Mouse (Mus musculus) hindbrain, postnatal 0 days (tissue): Measurements from ENCODE around the gene Myo1a. TPM values are rescaled to one million over a fixed set of nuclear protein-coding genes. Genes with fewer than 3 reads are reported as not detected.
A peak's percentile ranks its signal among the peaks of the same experiment; 100 is the strongest.

Experiments
- ATAC-seq: fragments of 200-750 bp; cut with Nextera tagmentation; 2 replicates; pipeline ENCODE4 v1.8.0; 2017; ENCODE audit warnings: mild to moderate bottlenecking, moderate TSS enrichment, moderate library complexity
- DNase-seq: peaks from one replicate; pipeline ENCODE4 v3.0.0-alpha.2; 2015; ENCODE audit warnings: low spot score
- H3K27ac ChIP-seq: fragments of 300-500 bp; sonication (generic); 2 replicates; pipeline ENCODE4 v1.5.1; 2014; ENCODE audit warnings: mild to moderate bottlenecking
- H3K27me3 ChIP-seq: fragments of 300-500 bp; sonication (generic); 2 replicates; pipeline ENCODE4 v1.6.1; 2014; ENCODE audit warnings: low read length, mixed read lengths; ENCODE audit not compliant: insufficient read depth
- H3K36me3 ChIP-seq: fragments of 300-500 bp; sonication (generic); 2 replicates; pipeline ENCODE4 v1.6.1; 2014; ENCODE audit warnings: low read length, mixed read lengths; ENCODE audit not compliant: insufficient read depth
- H3K4me1 ChIP-seq: fragments of 300-500 bp; sonication (generic); 2 replicates; pipeline ENCODE4 v1.6.1; 2014; ENCODE audit warnings: antibody characterized with exemption, low read length, mixed read lengths; ENCODE audit not compliant: insufficient read depth
- H3K4me2 ChIP-seq: fragments of 300-500 bp; sonication (generic); 2 replicates; pipeline ENCODE4 v1.6.1; 2014; ENCODE audit warnings: low read depth, mild to moderate bottlenecking, low read length, moderate library complexity, mixed read lengths
- H3K4me3 ChIP-seq: fragments of 300-500 bp; sonication (generic); 2 replicates; pipeline ENCODE4 v1.5.1; 2014; ENCODE audit warnings: low read length
- H3K9ac ChIP-seq: fragments of 300-500 bp; sonication (generic); replicated peaks from 2 replicates; pipeline ENCODE4 v1.6.1; 2014; ENCODE audit warnings: mild to moderate bottlenecking, low read length, moderate library complexity, mixed read lengths
- H3K9me3 ChIP-seq: fragments of 300-500 bp; sonication (generic); 2 replicates; pipeline ENCODE4 v1.6.1; 2016; ENCODE audit warnings: low read length, mixed read lengths
- CTCF ChIP-seq: IDR thresholded peaks from 2 replicates; pipeline ENCODE4 v1.5.1; 2016; ENCODE audit warnings: antibody characterized with exemption, control low read depth, low read depth
- WGBS: fragments of 180-500 bp; shearing (Covaris S2); extraction: QIAGEN DNeasy Blood & Tissue Kit; methylation state at CpG from one replicate; pipeline ENCODE4 v1.1.7; 2014; 5-methylcytosine and 5-hydroxymethylcytosine counted together
- polyA plus RNA-seq: library from polyadenylated mRNA; unstranded; fragments of >200 nt; fragmentation: Nextera tagmentation; extraction: Ambion mirVana; gene quantifications from 2 replicates; pipeline ENCODE4 v1.2.1, GENCODE M21; 2015
- total RNA-seq: library from RNA; depleted of rRNA; stranded (reverse); fragments of >200 nt; gene quantifications from 2 replicates; pipeline ENCODE4 v1.2.3, GENCODE M21; 2014

The Myo1a gene
- total and polyA plus RNA-seq, 2 experiments from 2014 or later = 0.21 to 0.53 TPM

GRCm38 (mm10) chr10:127736916-127737315 is 31.9 kb downstream of the Myo1a start:
- Histone ChIP-seq H3K4me2 (no peak overlapping the region), H3K9me3 (no peaks in the 10 kb centered on the region), H3K27ac (no peak overlapping the region), H3K9ac (no peak overlapping the region), H3K4me1 (0 out of 2 replicates have a peak, but pooled peaks cover 6% of the 10 kb centered on the region), H3K27me3 (no peaks in the 10 kb centered on the region), H3K36me3 (peaks cover 4% of the 10 kb centered on the region; the same call in 1 of the 2 replicates), H3K4me3 (no peak overlapping the region)
- WGBS = 77% methylated on average over 4 of the region's 4 CpGs
- no peak for TF ChIP-seq CTCF
- DNase-seq (no peak), ATAC-seq (no peak)

- 21% methylated on average over 2 of the region's 2 CpGs for WGBS
- 0 out of 2 replicates have a peak, but pooled peaks cover 6% of the 10 kb centered on the region for H3K4me1 ChIP-seq
- ATAC-seq = no peak
- H3K4me3 ChIP-seq = no peak overlapping the region
- no peak for TF ChIP-seq CTCF
- H3K9me3 ChIP-seq = no peaks in the 10 kb centered on the region
- no peak overlapping the region for H3K9ac ChIP-seq
- DNase-seq = no peak
- H3K4me2 ChIP-seq = no peak overlapping the region
- H3K36me3 ChIP-seq = peaks cover 10% of the 10 kb centered on the region
- no peaks in the 10 kb centered on the region for H3K27me3 ChIP-seq
- no peak overlapping the region for H3K27ac ChIP-seq
Measured at GRCm38 (mm10) chr10:127737552-127737951, 32.6 kb downstream of the Myo1a start.

- H3K27me3 ChIP-seq = no peaks in the 10 kb centered on the region
- TF ChIP-seq CTCF = peak; percentile 74
- ATAC-seq (no peak), DNase-seq (peak; percentile 57)
- H3K9ac ChIP-seq = no peak overlapping the region
- no peaks in the 10 kb centered on the region for H3K9me3 ChIP-seq
- H3K27ac ChIP-seq = no peak overlapping the region
- H3K4me2 ChIP-seq = peak overlapping the region; percentile 65; the same call in 1 of the 2 replicates
- 0 out of 2 replicates have a peak, but pooled peaks cover 6% of the 10 kb centered on the region for H3K4me1 ChIP-seq
- no peak overlapping the region for H3K4me3 ChIP-seq
- peaks cover 18% of the 10 kb centered on the region for H3K36me3 ChIP-seq
- WGBS = 50% methylated on average over 13 of the region's 13 CpGs
Measured at GRCm38 (mm10) chr10:127738151-127738882, 33.3 kb downstream of the Myo1a start.

GRCm38 (mm10) chr10:127739083-127739660 is 34.2 kb downstream of the Myo1a start, which contains the start of gene Zbtb39:
TSS of gene Zbtb39 (plus strand) at chr10:127739538.
- Histone ChIP-seq H3K4me3 (peak within 1 kb of the TSS; percentile 76), H3K4me1 (0 out of 2 replicates have a peak, but pooled peaks cover 6% of the 10 kb centered on the region), H3K9ac (peak within 1 kb of the TSS; percentile 89), H3K36me3 (peaks cover 26% of the 10 kb centered on the region), H3K27me3 (no peaks in the 10 kb centered on the region), H3K27ac (peak within 1 kb of the TSS; percentile 75), H3K4me2 (peak within 1 kb of the TSS; percentile 65), H3K9me3 (no peaks in the 10 kb centered on the region)
- WGBS = under 1% methylated on average over 50 of the region's 61 CpGs
- DNase-seq (peak; percentile 89), ATAC-seq (peak; percentile 82)
- peak; percentile 36; the same call in 1 of the 2 replicates for TF ChIP-seq CTCF

- Histone ChIP-seq H3K4me1 (0 out of 2 replicates have a peak, but pooled peaks cover 6% of the 10 kb centered on the region), H3K9me3 (no peaks in the 10 kb centered on the region), H3K27ac (peak overlapping the region; percentile 75), H3K36me3 (peaks cover 31% of the 10 kb centered on the region), H3K9ac (peak overlapping the region; percentile 89), H3K4me3 (peak overlapping the region; percentile 76), H3K27me3 (no peaks in the 10 kb centered on the region), H3K4me2 (peak overlapping the region; percentile 65)
- DNase-seq (no peak), ATAC-seq (peak; percentile 65)
- peak; percentile 8; the same call in 1 of the 2 replicates for TF ChIP-seq CTCF
- WGBS = 1% methylated on average over 36 of the region's 55 CpGs
Measured at GRCm38 (mm10) chr10:127739661-127740161, 34.7 kb downstream of the Myo1a start.

GRCm38 (mm10) chr10:127744661-127745060 is 39.7 kb downstream of the Myo1a start:
- Histone ChIP-seq H3K27me3 (no peaks in the 10 kb centered on the region), H3K36me3 (peaks cover 39% of the 10 kb centered on the region)
- no peak for ATAC-seq

More at GRCm38 (mm10) chr10:127744661-127745060, 39.7 kb downstream of the Myo1a start:
- Histone ChIP-seq H3K4me1 (0 out of 2 replicates have a peak, but pooled peaks cover 6% of the 10 kb centered on the region), H3K27ac (no peak overlapping the region), H3K4me2 (no peak overlapping the region), H3K9ac (no peak overlapping the region), H3K4me3 (no peak overlapping the region), H3K9me3 (no peaks in the 10 kb centered on the region)
- peak; percentile 68 for TF ChIP-seq CTCF
- DNase-seq = peak; percentile 68
- 68% methylated on average over 5 of the region's 5 CpGs for whole genome bisulfite sequencing
